Mouse (Mus musculus) thymus, postnatal 4 days (tissue): ENCODE measurements around the gene Lin7b.
A peak's percentile ranks its signal among the peaks of the same experiment; 100 is the strongest.
"Not testable (repeated sequence)": the region's sequence is repeated elsewhere in the genome, so short reads cannot be mapped to it uniquely, and the experiment has no call there.

Experiments used
- DNase-seq: peaks from one replicate; pipeline ENCODE4 v3.0.0; 2021

Lin7b gene

DNA sequence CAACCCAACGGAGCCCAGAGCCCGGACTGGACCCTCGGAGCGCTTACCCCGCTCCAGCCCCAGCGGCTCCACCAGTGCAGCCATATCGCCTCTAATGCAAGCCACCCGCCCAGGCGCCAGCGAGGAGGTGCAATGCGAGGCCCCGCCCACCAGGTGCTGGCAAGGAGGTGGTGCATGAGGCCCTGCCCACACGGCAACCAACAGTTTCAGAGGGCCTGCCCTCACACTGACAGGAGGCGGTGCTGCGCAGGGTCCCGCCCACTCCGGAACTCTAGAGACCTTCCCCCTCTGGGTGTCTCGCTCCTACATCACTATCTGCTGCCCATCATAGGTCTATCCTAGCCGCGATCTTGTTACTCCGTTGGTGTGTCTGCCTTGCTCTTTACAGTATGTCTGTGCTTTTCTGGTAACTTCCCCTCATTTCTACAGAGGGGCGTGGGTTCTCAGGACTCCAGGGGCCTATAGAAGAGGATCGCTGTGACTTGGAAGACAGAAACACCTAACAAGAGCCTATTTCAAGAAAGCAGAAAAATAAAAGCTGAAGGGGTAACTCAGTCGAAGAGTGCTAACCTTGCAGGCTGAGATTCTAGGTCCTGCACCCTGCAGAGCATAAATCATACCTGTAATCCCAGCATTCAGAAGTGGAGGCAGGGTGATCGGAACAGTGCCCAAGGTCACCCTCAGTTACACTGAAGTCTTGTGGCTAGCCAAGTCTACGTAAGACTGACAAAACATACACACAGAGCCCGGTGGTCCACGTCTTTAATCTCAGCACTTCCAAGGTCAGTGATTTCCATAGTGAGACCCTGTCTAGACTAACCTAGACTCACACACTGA, at the start of gene Lin7b:
Lin7b (minus strand) TSS at position 109 of the 837 bp plus-strand sequence.
- peak; percentile 97 for DNase-seq

DNA sequence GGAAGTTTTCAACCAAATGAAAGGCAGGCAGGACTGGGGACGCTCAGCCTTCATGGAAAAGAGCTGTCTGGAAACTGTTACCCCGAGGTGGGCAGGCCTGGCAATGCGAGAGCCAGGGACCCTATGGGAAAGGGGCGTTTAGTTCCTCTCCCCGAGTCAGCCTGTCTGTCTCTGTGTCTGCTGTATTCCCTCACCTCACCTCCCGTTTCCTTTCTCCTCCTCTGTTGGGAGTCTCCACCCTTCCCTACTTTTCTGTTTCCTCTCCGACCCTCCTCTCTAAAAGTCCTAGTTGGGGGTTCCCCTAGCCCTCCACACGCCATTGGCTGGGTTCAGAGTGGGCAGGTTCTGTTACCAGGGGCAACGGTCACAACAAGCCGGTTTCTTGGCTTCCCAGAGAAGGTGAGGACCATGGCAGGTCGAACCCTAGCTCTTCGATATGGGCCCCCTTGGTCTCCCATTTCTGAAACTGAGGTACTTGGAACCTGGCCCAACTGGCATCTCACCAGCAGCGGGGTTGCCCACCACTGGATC, 47.6 kb upstream of the Lin7b start:
- no peak for DNase-seq

DNA sequence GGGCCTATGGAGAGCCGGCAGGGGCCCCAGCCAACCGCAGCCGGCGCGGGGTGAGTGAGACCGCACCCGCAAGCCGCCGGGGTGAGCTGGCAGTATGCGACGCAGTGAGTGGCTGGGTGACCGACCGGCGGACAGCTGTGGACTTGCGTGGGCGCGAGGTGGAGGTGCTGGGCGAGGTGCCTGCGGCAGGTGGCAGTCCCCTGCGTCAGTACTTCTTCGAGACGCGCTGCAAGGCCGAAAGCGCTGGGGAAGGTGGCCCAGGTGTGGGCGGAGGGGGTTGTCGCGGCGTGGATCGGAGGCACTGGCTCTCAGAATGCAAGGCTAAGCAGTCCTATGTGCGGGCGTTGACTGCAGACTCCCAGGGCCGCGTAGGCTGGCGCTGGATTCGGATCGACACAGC, 45.3 kb upstream of the Lin7b start:
- DNase-seq = peak; percentile 42

DNA sequence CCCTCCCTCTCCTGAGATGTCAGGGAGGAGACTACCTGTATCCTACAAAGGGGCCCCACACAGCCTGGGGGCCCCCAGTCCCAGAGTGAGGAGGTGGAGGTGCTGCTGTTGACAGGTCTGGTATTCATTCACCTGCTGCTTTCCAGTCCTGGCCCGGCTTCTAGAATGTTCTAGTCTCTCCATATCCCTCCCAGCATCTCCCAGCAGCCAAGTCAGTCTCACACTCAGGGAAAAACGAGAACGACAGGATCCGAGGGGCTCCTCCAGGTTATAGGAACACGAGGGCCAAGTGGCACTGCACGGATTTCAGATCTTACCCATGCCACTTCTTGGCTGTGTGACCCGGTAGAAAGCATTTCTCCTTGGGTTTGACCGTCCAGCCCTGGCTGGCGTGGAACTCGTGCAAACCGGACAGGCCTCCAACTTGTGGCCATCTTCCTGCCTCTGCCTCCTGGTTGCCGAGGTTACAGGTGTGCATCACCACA, 44.4 kb upstream of the Lin7b start:
- no peak for DNase-seq

DNA sequence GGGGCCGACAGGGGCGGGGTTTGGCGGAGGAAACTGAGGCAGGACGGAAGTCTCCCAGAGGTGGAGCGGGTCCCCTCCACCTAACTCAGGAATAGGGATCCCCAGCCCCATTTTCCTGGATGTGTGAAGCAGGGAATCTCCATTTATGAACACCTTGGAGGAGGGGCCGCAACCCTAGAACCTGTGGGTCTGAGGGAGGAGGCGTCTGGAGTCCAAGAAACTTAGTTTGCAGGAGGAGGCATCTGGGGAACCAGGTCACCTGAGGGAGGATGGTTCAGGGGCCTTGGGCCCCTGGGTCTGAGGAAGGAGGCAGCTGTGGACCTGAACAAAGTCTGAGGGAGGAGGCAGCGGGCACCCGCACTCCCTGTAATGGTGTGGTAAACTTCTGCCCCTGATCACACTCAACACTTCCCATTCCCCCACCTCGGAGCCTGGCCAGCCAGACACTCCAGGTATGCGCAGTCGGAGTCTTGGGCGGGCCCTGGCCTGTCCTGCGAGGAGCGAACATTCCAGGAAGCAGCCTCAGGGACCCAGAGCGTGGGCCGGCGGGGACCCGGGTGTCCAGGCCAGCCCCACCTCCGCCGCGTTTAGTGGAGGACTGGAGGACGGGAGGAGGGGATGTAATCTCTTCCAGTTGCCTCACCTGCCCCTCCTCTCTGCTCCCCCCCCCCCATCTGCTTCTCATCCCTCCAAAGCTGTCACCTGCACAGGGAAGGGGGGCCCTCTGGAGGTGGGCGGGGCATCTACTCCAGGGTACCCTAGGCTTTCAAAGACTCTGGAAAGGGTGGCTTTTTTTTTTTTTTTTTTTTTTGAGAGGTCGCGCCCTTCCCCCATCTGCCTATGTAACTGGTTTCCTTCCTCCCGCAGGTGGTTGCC, 43.7 kb upstream of the Lin7b start:
- peak; percentile 30 for DNase-seq

DNA sequence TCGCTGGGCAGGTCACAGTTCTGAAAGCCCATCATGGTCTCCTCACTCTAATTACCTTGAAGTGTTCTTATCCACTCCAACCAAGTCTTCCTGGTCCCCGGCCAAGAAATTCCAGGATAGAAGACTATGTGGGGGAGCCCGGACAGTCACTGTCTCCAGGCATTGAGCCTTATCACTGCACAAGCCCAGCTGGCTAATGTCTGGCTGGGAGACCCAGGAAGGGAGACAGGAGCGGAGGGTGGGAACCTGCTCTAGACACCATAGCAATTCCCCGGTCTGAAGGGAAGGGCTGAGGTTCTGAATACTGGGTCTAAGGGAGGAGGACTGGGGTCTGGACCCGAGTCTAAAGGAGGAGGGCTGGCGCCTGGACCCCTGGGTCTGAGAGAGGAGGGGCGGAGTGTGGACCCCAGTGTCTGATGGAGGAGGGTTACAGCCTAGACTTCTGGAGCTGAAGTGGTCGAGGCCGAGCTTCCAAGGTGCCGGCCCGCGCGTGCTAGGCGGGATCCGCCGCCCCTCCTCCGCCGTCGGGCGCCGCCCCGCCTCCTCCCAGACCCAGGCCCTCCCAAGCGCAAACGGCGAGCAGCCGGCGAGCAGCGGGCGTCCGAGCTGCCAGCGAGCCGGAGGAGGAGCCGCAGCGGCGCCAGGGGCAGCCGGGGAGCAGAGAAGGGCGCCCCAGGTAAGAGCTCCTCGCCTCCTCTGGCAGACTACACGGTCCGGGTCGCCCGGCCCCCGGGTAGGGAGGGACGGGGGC, 42.9 kb upstream of the Lin7b start, which contains the start of gene Ntf5:
Ntf5 (plus strand) TSS at position 583 of the 751 bp plus-strand sequence.
- peak; percentile 41 for DNase-seq

DNA sequence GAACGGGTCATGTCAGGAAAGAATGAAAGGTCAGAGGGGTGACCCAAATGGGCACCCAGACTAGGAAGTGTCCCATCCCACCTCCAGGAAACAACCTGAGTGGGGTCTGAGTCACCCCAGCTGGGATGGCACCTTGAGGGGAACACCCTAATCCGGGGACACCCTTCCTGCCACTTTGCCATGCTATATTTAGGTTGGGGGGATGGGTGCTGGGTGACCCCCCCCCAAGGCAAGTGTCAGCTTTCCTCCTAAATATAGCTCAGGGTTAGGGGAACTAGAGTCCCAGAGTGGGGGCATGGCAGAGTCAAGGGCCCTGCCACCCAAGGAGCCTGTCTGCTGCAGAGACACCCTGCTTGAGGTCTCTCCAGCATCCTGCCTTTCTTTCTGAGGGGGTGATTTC, 42.0 kb upstream of the Lin7b start:
- DNase-seq = no peak

DNA sequence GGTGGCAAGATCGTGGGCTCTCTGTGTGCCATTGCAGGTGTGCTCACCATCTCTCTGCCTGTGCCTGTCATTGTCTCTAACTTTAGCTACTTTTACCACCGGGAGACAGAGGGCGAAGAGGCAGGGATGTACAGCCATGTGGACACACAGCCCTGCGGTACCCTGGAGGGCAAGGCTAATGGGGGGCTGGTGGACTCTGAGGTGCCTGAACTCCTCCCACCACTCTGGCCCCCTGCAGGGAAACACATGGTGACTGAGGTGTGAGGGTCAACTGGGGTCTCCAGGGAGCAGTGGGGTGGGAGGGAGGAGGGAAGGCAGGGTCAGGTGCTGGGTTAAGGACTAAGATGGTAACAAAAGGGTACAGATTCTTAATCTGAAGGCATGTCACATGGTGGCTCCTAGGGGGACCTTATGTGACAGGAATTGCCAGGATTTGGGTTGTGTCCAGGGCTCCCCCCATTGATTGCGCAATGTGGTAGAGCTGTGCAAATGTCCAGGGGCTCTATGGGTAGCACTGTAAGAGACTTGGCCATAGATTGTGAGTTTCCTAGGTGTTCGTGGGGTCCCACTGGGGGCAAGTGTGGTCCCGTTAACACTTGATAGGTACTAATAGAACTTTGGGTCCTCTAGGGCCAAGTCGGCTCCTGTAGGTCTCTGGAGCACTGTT, 39.2 kb upstream of the Lin7b start:
- no peak for DNase-seq

DNA sequence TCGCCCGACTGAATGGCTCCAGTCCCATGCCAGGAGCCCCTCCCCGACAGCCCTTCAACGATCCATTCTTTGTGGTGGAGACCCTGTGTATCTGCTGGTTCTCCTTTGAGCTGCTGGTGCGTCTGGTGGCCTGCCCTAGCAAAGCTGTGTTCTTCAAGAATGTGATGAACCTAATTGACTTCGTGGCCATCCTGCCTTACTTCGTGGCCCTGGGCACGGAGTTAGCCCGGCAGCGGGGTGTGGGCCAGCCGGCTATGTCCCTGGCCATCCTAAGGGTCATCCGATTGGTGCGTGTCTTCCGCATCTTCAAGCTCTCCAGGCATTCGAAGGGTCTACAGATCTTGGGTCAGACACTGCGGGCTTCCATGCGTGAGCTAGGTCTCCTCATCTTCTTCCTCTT, 38.6 kb upstream of the Lin7b start:
- DNase-seq = no peak

DNA sequence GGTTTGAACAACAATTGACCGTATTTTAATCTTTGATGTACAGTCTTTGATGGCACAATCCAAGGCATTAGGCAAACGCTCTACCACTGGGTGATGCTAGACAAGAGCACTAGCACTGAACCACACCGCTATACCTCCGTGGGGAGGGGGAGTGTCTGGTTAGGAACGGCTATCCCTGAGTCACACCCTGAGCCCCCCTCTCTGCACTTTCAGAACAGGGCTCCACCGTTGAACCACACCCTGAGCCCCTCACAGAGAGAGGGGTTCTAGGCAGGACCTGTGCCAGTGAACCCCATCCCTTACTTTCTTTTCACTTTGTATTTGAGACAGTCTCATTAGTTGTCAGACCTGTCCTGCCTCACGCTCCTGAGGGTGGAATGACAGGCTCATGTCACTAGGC, 38.0 kb upstream of the Lin7b start:
- DNase-seq = no peak

DNA sequence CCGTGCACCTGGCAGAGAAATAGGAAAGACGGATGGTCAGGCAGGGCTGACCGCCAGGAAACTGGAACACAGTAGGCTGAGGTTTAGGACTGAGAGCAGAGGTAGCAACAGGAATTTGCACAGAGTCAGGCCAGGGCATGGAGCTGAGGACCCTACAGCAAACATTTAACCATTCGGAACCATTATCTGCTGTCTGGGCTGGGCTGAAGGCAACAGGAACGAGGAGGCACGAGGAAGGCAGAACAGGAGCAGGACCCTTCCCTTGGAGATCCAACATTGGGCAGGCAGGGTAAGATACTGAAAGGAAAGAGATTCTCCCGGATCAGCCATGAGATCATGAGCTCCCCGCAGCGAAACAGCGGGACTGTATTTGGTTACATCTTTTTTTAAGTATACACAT, 37.5 kb upstream of the Lin7b start:
- no peak for DNase-seq

DNA sequence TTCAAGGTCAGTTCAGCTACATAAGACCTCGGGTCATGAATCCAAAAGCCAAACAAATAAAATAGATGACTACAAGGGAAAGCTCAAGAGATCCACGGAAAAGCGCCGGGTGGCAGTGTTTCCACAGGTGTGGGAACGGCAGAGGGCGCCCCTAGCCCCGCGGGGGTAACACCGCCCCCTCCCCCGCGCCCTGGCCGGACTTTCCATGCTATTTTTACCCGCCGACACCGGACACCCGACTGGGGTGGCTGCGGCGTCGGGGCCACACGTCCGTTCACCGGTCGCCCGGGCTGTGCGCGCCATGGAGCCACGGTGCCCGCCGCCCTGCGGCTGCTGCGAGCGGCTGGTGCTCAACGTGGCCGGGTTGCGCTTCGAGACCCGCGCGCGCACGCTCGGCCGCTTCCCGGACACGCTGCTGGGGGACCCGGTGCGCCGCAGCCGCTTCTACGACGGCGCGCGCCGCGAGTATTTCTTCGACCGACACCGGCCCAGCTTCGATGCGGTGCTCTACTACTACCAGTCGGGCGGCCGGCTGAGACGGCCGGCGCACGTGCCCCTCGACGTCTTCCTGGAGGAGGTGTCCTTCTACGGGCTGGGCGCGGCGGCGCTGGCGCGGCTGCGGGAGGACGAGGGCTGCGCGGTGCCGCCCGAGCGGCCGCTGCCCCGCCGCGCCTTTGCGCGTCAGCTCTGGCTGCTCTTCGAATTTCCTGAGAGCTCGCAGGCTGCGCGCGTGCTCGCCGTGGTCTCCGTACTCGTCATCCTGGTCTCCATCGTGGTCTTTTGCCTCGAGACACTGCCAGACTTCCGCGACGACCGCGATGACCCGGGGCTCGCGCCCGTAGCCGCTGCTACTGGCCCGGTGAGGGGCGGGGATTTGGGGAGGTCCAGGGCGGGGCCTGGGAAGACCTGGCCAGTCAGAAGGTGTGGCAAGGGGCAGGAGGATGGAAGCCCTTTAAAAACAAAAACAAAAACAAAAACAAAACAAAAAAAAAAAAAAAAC, 36.1 kb upstream of the Lin7b start:
- DNase-seq = peak; percentile 55

DNA sequence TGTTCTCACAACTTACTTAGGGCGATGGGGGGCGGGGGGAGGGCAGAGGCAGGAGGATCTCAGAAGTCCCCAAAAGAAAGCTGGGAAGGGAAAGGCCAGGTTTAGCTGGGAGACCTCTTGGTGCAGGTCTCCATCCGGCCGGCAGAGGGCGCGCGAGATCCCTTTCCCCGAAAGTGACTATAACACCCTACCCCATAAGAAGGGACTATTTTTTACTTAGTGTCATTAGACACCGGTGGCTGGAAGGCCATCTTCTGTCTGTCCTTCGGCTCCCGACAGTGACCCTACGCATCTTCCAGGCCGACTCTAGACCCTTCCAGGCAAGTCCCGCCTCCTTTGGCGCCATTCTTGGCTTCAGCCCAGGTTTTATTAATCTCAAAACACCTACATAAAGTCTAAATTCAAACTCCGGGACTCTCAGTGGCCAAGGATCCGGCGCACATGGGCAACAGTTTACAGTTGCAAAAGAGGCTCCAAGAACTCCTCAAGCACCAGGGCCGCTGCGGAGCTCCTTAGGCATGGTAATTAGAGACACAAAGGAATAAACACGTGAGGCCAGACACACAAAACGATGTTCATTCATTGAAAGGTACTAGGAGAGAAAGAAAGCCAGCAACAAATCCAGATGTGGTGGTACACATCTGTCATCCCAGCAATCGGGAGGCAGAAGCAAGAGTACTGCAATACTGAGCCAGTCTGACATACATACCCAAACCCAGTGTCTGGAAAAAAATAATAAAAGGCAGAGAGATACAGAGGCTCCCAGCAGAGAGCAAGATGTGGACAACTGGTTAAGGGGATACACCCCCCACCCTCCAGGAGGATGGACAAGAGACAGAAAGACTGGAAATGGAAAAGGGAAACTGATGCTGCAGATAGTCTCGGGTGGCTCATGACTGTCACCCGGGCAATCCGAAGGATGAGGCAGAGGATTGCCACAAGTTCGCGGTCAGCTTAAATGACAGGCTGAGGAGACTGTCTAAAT, 35.0 kb upstream of the Lin7b start, which contains the start of gene Kcna7:
Kcna7 (plus strand) TSS at position 563 of the 985 bp plus-strand sequence.
- DNase-seq = peak; percentile 86

DNA sequence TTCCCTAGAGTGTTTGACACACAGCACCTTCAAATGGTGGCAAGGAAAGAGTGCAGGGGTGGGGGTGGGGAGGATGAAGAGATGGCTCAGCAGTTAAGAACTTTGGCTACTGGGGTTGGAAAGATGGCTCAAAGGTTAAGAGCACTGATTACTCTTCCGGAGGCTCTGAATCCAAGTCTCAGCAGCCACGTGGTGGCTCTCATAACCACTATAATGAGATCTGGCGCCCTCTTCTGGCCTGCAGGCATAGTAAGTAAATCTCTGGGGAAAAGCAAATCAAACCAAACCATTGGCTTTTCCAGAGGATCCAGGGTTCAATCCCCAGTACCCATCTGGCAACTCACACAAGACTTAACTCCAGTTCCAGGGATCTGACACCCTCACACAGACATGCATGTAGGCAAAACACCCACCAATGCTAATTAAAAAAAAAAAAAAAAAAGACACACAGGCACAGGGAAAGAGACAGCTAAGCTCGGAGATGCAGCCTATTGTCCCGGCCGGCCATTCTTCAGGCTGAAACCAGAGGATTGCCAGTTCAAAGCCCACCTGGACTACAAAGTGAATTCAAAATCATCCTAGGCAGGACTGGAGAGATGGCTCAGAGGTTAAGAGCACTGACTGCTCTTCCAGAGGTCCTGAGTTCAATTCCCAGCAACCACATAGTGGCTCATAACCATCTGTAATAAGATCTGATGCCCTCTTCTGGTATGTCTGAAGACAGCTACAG, 33.3 kb upstream of the Lin7b start:
- peak; percentile 89 for DNase-seq

DNA sequence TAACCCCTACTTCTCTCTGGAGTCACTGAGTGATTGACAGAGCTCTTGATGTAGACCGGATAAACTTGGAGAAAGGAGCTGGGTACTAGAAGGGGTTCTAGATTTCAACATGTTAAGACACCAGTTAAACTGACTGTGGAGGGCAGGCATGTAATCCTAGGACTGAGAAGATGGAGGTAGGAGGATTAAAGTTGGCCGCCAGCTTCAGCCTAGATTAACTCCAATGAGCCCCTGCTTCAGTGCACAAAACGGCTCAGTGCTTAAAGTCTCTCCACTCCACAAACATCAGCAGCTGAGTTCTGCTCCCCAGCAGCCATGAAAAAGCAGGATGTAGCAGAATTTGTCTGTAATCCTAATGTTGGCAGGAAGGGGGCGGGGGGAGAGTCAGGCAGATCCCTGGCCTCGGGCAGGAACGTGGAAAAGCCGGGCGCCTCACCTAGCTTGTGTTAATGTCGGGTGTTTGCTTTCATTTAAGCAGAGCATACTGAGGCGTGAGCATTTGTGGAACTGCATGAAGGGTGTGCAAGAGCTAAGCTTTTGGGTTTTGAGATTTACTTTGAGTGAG, 31.2 kb upstream of the Lin7b start:
- no peak for DNase-seq

DNA sequence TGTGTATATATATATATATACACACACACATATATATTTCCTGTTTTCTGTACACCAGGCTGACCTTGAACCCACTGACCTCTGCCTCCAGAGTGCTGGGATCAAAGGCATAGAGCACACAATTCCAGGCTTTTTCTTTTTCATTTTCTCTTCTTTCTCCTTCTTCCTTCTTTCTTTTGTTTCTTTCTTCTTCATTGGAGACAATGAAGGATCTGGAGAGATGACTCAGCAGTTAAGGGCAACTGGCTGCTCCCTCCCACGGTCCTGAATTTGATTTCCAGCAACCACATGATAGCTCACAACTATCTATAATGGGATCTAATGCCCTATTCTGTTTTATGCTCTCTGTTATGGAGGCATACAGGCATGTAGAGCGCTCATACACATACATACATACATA, 26.4 kb upstream of the Lin7b start:
- no peak for DNase-seq

DNA sequence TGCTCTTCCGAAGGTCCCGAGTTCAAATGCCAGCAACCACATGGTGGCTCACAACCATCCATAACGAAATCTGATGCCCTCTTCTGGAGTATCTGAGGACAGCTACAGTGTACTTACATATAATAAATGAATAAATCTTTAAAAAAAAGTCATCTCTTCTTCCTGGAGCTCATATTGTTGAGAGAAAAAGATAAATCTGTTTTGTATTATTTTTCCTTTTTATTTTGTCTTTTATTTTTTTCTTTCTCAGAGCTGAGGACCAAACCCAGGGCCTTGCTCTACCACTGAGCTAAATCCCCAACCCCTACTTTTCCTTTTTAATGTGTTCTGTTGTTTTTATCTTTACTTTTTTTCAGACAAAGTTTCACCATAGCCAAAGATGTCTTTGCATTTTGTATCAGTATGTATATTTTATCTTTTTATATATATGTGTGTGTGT, 26.0 kb upstream of the Lin7b start:
- not testable (repeated sequence) for DNase-seq
